Mouse (Mus musculus) brain, embryonic 14.5 days (tissue): ENCODE measurements around the gene Gm49388.

Experiments used
- CTCF ChIP-seq: fragments of 200-500 bp; IDR thresholded peaks from 2 replicates; pipeline ENCODE4 v1.5.1; 2012; ENCODE audit warnings: inconsistent platforms, mild to moderate bottlenecking, moderate library complexity, borderline replicate concordance; ENCODE audit not compliant: insufficient read depth, insufficient read length; ENCODE audit errors: extremely low read depth
- POLR2A ChIP-seq: fragments of 200-500 bp; IDR thresholded peaks from 2 replicates; pipeline ENCODE4 v1.6.1; 2012; ENCODE audit warnings: mild to moderate bottlenecking, inconsistent platforms, borderline replicate concordance; ENCODE audit not compliant: poor library complexity, insufficient read depth, insufficient read length, severe bottlenecking; ENCODE audit errors: extremely low read depth

GRCm38 (mm10) chr7:127747559-127748234 lies 37.7 kb upstream of the Gm49388 start:
- TF ChIP-seq CTCF: no peak
- no peak for TF ChIP-seq POLR2A
